Mouse (Mus musculus) spleen, embryonic (tissue): ENCODE measurements around the gene Tmem248.

Source experiments
- CTCF ChIA-PET: fragments of 350-600 bp; sonication (Branson Sonifier 250); formaldehyde crosslinking; loops from one replicate; lab custom pipeline; 2022; lab: Charles Lee

The Tmem248 gene

DNA sequence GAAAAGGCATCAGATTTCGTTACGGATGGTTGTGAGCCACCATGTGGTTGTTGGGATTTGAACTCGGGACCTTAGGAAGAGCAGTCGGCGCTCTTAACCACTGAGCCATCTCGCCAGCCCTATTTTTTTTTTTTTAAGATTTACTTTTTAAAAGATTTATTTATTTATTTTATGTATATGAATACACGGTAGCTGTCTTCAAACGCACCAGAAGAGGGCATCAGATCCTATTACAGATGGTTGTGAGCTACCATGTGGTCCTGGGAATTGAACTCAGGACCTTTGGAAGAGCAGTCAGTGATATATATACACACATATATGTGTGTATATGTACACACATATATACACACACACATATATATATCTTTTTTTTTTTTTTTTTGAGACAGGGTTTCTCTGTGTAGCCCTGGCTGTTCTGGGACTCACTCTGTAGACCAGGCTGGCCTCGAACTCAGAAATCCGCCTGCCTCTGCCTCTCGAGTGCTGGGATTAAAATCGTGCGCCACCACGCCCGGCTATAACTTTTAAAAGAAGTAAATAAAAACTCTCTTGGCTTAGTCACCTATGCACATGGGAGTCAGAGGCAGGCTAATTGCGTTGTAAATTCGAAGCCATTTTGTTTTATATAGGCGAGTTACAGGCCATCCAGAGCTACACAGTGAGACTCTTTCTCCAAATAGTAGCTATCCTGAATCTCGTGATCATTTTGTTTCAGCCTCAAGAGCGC lies 39.1 kb downstream of the Tmem248 start:
- CTCF ChIA-PET, result interaction anchor here (0.5 to 0.7 kb wide), 3 partner anchors 212 to 542 kb away, joined by 3 to 12 read pairs (median 4); no protein-coding TSS in a partner anchor

DNA sequence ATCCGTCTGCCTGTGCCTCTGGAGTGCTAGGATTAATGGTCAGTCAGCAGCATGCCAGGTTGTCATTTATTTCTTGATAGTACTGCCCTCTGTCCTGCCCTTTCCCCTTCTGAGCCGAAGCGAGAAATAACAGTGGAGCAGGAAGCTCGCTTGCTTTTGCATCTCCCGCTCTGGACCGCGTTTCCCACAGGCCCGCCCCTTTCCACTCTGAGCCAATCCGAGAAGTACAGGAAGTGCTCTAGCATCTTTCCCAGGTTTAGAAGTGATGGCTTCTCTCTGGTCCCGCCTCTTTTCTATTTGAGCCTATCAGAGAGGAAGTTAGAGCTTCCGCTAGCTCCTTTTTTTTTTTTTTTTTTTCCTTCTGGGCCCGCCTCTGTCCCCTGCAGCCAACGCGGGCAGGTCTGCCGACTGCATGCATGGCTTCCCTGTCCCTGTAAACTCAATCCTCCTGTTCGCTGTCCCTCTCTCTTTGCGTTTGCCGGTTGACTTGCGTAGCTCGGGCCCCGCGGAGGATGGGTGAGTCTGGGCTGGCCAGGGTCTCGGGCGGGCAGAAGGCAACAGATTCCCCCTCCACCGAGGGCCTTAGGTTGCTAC lies 39.9 kb downstream of the Tmem248 start:
- CTCF ChIA-PET, result interaction anchor here (0.5 to 0.7 kb wide), 3 partner anchors 18 to 543 kb away, joined by 3 to 12 read pairs (median 4); no protein-coding TSS in a partner anchor

DNA sequence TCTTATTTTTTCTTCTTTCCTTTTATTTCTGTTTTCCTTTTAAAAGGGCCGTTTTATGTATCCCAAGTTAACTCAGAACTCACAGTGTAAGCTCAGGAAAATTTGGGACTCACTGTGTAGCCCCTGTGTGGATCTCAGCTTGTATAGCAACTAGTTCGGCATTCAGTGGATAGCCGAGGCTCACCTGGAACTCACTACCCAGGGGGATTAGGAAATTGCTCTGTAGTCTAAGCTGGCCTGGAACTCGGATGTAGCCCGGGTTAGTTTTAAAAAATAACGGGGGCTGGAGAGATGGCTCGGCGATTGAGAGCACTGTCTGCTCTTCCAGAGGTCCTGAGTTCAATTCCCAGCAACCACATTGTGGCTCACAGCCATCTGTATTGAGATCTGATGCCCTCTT lies 40.4 kb downstream of the Tmem248 start:
- CTCF ChIA-PET, result interaction anchor here (0.7 kb wide), 1 partner anchor 18 kb away, joined by 3 read pairs; no protein-coding TSS in a partner anchor

DNA sequence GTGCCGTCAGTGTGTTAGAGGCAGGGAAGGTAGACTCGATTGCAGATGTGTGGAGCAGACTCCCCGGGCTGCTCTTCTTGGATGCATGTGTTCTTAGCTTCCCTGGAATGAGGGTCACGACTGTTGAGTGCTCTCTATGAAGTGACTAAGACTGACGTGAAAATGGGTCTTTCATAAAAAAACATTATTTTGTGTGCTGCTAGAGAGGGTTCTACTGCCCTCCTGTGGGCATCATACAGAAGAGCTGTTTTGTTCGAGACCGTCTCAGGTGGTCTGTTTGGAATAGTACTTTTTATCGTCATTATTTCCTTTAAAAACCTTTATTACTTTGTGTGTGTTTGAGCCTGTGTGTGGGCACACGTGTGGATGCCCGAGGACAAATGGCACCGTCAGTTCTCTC lies 46.6 kb downstream of the Tmem248 start:
- CTCF ChIA-PET, result no interaction called here

DNA sequence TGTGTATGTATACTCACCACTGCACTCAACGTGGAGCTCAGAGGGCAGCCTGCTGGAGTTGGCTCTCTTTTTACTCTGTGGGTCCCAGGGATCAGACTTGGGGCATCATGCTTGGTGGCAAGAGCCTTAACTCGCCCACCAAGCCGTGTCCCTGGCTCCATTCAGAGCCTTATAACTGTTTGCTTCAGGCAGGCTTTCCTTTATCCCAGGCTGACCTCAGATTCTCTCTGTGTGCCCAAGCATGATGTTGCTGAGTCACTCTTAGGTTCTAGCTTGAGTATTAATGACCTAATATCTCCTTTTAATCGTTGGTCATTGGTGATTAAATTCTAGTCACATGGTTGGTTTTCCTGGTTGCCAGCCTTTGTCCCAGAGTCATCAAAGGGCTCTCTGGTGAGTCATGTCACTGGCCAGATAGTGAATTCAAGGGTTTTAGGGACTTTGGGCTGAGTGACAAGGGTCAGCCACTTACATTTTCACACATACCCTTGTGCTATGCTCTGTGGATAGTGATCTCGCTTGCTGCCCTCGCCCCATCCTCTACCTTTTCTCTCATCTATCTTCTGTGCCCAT lies 47.6 kb downstream of the Tmem248 start:
- CTCF ChIA-PET, result interaction anchor here (0.6 kb wide), 1 partner anchor 145 kb away, joined by 3 read pairs; no protein-coding TSS in a partner anchor

DNA sequence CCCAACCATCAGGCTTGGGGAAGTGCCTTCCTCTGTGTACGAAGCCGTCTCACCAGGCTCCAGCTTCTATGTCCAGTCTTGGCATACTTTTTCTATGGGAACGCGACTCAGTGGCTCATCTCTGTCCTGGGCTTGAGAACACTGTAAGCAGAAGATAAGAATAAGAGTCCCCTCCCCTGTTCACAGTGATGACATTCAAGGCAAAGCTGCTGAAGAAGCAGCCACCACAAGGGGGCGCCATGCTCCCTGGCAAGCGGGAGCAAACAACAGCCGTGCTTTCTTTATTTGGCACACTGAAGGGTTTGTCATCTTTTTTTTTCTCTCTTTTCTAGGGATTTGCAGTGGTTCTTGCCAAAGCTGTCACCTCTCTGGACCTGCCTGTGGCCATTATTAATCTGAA lies 49.8 kb downstream of the Tmem248 start:
- CTCF ChIA-PET, result interaction anchor here (0.7 kb wide), 1 partner anchor 592 kb away, joined by 5 read pairs; no protein-coding TSS in a partner anchor

DNA sequence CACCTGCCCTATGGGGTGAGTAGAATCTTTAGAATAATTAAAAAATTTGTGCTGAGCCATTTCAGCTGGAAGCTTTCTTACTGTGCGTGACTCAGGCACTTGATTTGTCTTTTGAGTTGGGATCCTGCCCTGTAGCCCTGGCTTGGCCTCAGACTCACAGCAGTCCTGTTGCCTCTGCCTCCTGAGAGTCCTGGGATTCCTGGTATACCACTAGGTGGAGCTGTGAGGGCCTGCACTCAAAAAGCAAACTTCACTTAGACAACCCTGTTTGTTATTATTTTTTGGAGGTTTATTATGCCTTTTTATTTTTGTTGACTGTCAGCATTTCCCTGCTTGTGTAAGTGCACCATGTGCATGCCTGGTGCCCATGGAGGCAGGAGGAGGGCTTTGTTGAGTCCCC lies 50.4 kb downstream of the Tmem248 start:
- CTCF ChIA-PET, result interaction anchor here (0.6 to 0.8 kb wide), 3 partner anchors 29 to 591 kb away, joined by 3 to 10 read pairs (median 5); no protein-coding TSS in a partner anchor

DNA sequence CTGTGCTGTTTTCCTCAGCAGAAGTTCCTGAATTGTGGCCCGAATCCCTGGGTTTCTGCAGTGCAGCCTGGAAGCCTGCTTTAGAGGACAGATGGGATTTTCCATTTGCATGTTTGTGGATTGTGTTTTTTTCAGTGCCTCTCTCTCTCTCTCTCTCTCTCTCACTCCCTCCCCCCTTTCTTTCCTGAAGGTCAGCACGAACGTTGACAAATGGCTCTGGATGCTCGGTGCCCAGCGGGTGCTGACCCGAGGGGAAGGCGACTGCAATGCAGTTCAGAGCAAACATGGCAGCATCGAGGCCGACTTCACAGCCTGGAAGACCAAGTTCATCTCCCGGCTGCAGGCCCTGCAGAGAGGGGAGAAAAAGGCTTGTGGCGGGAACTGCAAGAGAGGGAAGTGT lies 52.1 kb downstream of the Tmem248 start:
- CTCF ChIA-PET, result no interaction called here

DNA sequence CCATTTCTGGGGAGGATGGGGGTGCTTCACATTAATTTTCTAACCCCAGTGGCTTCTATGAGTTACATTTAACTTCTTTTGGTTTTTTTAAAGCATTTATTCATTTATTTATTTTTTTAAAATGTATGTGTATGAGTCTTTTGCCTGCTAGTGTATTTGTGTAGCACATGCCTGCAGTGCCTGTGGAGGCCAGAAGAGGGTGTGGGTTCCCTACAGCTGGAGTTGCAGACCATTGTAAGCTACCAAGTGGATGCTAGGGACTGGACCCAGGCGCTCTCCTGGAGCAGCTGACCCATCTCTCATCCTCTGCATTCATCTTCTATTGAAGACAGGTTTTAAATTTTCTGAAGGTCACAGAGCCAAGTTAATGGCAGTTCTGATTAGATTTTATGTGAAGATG lies 55.5 kb downstream of the Tmem248 start:
- CTCF ChIA-PET, result no interaction called here

DNA sequence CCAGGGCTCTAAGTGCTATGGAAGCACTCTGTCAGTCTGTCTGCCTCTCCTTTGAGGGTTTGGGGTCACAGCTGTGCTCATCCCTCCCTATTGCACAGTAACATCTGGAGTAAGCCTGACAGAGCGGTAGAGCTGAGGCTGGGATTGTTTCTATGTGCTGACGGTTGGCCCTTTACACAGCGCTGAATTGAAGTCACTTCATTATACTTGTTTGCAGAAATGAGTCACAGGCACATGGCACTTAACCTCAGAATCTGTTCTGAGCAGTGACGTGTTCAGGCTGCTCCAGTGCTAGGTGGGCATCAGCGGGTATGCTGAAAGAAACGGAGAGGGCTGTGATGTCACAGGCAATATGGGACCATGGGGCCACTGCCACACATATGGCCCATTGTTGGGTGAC lies 56.2 kb downstream of the Tmem248 start:
- CTCF ChIA-PET, result no interaction called here

DNA sequence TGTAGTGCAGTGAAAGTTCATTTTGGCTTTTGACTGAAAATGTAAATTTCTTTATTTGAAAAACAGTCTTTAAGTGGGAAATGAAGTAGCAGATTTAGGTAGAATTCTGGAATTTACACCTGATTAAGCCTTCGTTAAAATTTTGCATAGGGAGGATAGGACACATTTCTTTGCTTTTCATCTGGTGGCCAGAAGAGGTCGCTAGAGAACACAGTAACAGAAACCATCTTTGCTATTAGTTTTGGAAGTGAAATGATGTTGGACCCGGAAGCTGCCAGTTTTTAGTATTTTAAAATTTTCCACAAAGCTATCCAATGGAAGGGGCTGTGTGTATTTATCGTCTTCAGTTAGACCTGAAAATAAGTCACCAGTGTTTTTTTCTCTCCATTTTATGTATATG lies 58.6 kb downstream of the Tmem248 start:
- CTCF ChIA-PET, result no interaction called here

DNA sequence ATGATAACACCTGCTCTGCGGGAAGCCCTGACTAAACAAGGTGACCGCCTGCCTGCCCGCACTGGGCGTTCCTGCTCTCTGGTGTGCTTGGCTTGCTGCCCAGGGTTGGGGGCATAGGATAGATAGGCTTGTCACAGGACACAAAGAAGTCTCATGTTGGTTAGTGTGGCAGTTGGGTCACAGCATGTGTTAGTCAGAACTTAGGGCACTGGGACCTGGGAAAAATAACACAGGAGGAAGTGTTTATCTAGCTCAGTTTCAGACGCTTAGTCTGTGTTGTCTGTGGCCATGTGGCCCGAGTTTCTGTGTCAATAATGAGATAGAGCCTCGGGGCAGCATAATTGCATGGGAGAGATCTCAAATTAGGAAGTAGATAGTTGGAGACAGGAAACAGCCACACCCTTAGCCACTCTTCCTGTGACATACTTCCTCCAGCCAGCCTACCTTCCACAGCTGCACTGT lies 61.2 kb downstream of the Tmem248 start:
- CTCF ChIA-PET, result interaction anchor here (0.6 kb wide), 2 partner anchors 9 to 36 kb away, joined by 5 to 15 read pairs; no protein-coding TSS in a partner anchor

DNA sequence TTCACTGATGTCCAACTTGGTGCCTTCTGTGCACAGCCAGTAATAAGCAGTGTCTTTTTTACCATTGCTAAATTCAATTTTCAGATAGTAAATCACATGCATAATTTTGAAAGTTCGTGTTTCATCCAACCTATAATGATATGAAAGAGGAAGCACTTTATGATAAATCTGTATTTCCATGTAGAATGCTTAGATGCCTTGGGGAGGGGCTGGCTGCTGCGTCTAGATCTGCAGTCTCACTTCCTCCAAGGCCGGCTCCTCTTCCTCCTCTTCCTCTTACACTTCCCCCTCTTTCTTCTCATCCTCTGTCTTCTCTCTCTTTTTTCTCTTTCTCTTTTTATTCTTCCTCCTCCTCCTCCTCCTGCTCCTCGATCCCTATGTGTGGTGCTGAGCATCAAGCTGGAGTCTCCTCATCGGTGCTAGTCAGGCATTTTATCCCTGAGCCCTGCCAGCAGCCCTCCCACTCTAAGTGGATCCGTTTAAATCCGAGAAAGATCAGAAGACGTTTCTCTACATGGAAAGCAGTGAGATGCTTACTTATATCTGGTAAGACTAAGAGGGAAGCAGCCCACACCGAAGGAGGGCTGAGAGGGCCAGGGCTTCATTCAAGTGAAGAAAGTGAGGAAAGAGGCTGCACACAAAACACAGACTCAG lies 66.3 kb downstream of the Tmem248 start:
- CTCF ChIA-PET, result no interaction called here

DNA sequence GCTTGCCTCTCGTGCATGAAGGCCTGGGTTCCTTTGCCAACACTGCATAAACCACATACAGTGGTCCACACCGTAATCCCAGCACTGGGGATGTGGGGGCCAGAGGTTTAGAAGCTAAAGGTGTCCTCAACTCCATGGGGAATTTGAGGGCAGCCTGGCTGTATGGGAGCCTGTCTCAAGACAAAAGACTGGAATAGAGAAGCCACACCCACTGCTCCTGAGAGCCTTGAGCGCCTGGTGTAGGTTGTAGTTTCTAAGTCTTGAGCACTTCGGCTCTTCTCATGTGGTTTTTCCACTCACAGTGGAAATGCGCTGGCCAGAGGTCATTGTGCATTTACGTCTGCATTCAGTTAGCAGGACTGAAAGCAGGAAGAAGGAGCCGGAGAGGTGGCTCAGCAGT lies 71.2 kb downstream of the Tmem248 start:
- CTCF ChIA-PET, result no interaction called here

DNA sequence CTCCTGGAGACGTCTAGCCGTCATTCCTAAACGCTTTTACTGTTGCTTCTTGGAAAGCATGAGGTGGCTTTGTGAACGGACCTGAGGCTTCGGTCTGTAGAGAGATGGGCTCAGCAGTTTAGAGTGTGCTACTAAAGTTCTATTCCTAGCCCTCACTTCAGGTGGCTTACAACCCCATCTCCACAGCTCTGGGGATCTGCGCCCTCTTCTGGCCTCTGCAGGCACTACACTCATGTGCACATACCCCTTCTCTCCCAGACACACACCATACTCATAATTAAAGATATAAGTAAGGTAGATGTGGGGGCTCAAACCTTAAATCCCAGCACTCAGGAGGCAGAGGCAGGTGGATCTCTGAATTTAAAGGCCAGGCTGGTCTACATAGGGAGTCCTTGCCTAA lies 73.4 kb downstream of the Tmem248 start:
- CTCF ChIA-PET, result no interaction called here

DNA sequence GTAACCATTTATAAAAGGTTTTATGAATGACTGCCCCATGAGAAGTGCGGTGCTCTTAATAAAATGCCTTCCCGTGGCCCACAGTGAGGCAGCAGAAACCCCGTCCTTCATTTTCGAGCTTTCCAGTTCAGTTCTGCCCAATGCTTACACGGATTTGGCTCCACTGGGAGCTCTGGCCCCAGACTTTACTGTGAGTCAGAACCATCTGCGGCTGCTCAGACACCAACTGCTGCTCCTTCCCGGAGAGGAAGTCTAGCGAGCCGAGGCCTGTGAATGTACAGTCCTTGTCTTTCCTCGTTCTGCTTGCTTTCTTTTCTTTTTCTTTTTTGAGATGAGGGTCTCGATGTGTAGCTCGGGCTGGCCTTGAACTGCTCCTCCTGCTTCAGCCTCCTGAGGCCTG lies 73.9 kb downstream of the Tmem248 start:
- CTCF ChIA-PET, result no interaction called here

DNA sequence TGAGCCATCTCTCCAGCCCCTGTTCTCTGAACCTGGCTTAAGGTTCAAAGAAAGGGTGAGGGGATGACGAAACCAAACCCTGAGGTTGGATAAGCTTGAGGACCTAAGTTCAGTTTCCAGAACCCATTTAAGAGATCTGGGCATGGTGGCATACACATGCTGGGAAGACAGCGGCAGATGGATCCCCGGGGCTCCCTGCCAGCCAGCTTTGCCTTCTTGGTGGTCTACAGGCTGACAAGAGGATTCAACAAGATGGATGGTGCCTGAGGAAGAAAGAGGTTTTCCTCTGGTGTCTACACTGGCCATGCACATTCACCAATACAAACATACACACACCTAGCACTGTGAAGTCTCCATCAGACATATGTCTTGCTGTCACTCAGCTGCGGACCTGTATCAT lies 76.1 kb downstream of the Tmem248 start:
- CTCF ChIA-PET, result no interaction called here
